In the genomic region with DNA sequence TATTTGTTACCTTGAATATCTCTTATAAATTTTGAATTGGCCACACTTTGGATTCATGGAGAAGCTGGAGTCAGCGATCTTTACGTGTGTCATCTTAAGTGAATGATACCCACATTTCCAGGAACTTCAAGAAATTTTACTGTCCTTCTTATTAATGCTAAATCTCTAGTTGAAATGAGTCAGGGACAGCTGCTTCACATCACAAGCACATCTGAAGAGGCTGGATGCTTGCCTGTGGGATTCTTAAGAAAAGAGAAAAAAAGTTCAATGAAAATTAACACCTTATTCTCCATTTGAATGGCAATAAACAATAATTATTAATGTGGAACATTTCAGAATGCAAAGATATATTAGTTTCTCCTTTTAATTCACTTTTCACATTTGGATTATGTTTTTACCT, we compare ENCODE assay signal across 25 mouse cellular contexts. TPM values are rescaled to one million over a fixed set of nuclear protein-coding genes. Genes with fewer than 3 reads are reported as not detected.
A peak's percentile ranks its signal among the peaks of the same experiment; 100 is the strongest.
DNase-seq lines count a peak whose midpoint lies in the region; ATAC-seq and TF ChIP-seq lines count a peak whose summit lies in the region.
"Had no signal": no experiment of that assay in that cellular context is flagged by ENCODE, and none has a peak within 500 bp of the region (broad histone marks: within the 10 kb centered on the region; RNA-seq: fewer than 3 reads in every experiment).

No protein-coding gene starts in this region.

- no peaks in the 10 kb centered on the region for H3K4me1 ChIP-seq in lung, postnatal 0 days (ENCODE audit: insufficient read depth, low read depth, low read length)
- no peaks in the 10 kb centered on the region for H3K4me1 ChIP-seq in liver, postnatal 0 days (ENCODE audit: insufficient read depth)
- H3K4me1 ChIP-seq: embryonic facial prominence, embryonic 13.5 days; embryonic facial prominence, embryonic 15.5 days; forebrain, embryonic 10.5 days; forebrain, embryonic 12.5 days had no signal

- peak; percentile 8 for DNase-seq in lung, postnatal 0 days (ENCODE audit: low spot score)
- no peak for DNase-seq in lung, postnatal 4 days
- DNase-seq in lung, postnatal 14 days: peak; percentile 43
- peak; percentile 59 for DNase-seq in lung, postnatal 36 days
- no peak for DNase-seq in liver, postnatal 0 days
- no peak for DNase-seq in left cerebral cortex, adult 18-20 months (ENCODE audit: low spot score in 2 of 2)
- DNase-seq: adrenal gland, adult 2 months; adrenal gland, postnatal 10 days; adrenal gland, postnatal 25 days; cerebellum, adult 11 months; cerebellum, adult 18-20 months; cerebellum, adult 8-10 months; cerebellum, adult 9-11 months; cerebellum, postnatal 14 days; cerebellum, postnatal 36 days; embryo, embryonic 11 days had no signal

- 59% methylated on average over 2 of the region's 2 CpGs for WGBS in lung, postnatal 0 days
- WGBS in liver, postnatal 0 days (ENCODE audit: insufficient replicate concordance): 78% methylated on average over 2 of the region's 2 CpGs

- H3K36me3 ChIP-seq in lung, postnatal 0 days (ENCODE audit: insufficient read depth, low read length): no peaks in the 10 kb centered on the region
- no peaks in the 10 kb centered on the region for H3K36me3 ChIP-seq in liver, postnatal 0 days (replicated peaks; ENCODE audit: insufficient read depth, low read length)
- H3K36me3 ChIP-seq: embryonic facial prominence, embryonic 13.5 days; embryonic facial prominence, embryonic 15.5 days; forebrain, embryonic 10.5 days; forebrain, embryonic 12.5 days had no signal

- ATAC-seq in lung, postnatal 0 days: no peak
- ATAC-seq in liver, postnatal 0 days: no peak
- ATAC-seq: forebrain, embryonic 14.5 days had no signal

- no peak for TF ChIP-seq CTCF in lung, postnatal 0 days (IDR thresholded peaks at IDR 0.05)
- no peak for TF ChIP-seq CTCF in liver, postnatal 0 days (IDR thresholded peaks at IDR 0.05; ENCODE audit: low read depth)

- no peaks in the 10 kb centered on the region for H3K9me3 ChIP-seq in lung, postnatal 0 days (ENCODE audit: low read length)
- no peaks in the 10 kb centered on the region for H3K9me3 ChIP-seq in liver, postnatal 0 days (ENCODE audit: low read length)
- H3K9me3 ChIP-seq: embryonic facial prominence, embryonic 13.5 days; embryonic facial prominence, embryonic 15.5 days; forebrain, embryonic 10.5 days; forebrain, embryonic 12.5 days had no signal

- H3K27ac ChIP-seq in lung, postnatal 0 days (ENCODE audit: low read length): no peak overlapping the region
- H3K27ac ChIP-seq in liver, postnatal 0 days (ENCODE audit: low read depth): no peak overlapping the region
- H3K27ac ChIP-seq: embryonic facial prominence, embryonic 13.5 days; embryonic facial prominence, embryonic 15.5 days; forebrain, embryonic 10.5 days; forebrain, embryonic 12.5 days had no signal

- H3K4me2 ChIP-seq in lung, postnatal 0 days (replicated peaks; ENCODE audit: low read depth, low read length): no peak overlapping the region
- no peak overlapping the region for H3K4me2 ChIP-seq in liver, postnatal 0 days (ENCODE audit: low read depth, low read length)
- H3K4me2 ChIP-seq: embryonic facial prominence, embryonic 13.5 days; embryonic facial prominence, embryonic 15.5 days; forebrain, embryonic 12.5 days had no signal

- no peaks in the 10 kb centered on the region for H3K27me3 ChIP-seq in lung, postnatal 0 days (replicated peaks; ENCODE audit: insufficient read depth, low read length)
- no peaks in the 10 kb centered on the region for H3K27me3 ChIP-seq in liver, postnatal 0 days (ENCODE audit: insufficient read depth, low read length)
- H3K27me3 ChIP-seq: embryonic facial prominence, embryonic 13.5 days; embryonic facial prominence, embryonic 15.5 days; forebrain, embryonic 12.5 days had no signal

- H3K9ac ChIP-seq in lung, postnatal 0 days (replicated peaks; ENCODE audit: low read depth): no peak overlapping the region
- no peak overlapping the region for H3K9ac ChIP-seq in liver, postnatal 0 days (replicated peaks)
- H3K9ac ChIP-seq: embryonic facial prominence, embryonic 13.5 days; embryonic facial prominence, embryonic 15.5 days; forebrain, embryonic 12.5 days had no signal

- TF ChIP-seq EP300 in lung, postnatal 0 days (IDR thresholded peaks at IDR 0.05): no peak
- TF ChIP-seq EP300 in liver, postnatal 0 days (IDR thresholded peaks at IDR 0.05; ENCODE audit: low read depth): no peak

- H3K4me3 ChIP-seq in lung, postnatal 0 days (ENCODE audit: low read depth, low read length): no peak overlapping the region
- no peak overlapping the region for H3K4me3 ChIP-seq in liver, postnatal 0 days (ENCODE audit: low read depth, low read length)
- H3K4me3 ChIP-seq: embryonic facial prominence, embryonic 13.5 days; embryonic facial prominence, embryonic 15.5 days; erythroblast, embryonic 14.5 days; forebrain, embryonic 10.5 days; forebrain, embryonic 12.5 days had no signal

RNA-seq across cellular contexts. Expression of a gene that starts 34.2 kb away (rescaled TPM):
- polyA plus RNA-seq in lung, postnatal 0 days (2015; fragmentation: Nextera tagmentation; extraction: Ambion mirVana): 0.11 and 0.21 TPM in 2 replicates
- not detected in 2 replicates for polyA plus RNA-seq in liver, postnatal 0 days (2015; fragmentation: Nextera tagmentation; extraction: Ambion mirVana)
- total RNA-seq in left cerebral cortex, adult 18-20 months (2021): 100 to 1,000 TPM in 1 of 2 experiments, 10 to 100 TPM in 1; 92.6 to 112 TPM
- total RNA-seq: common myeloid progenitor, adult 5-6 weeks; MEL had no signal
- polyA plus RNA-seq: C2C12 had no signal

Comparison
In these comparisons a context has a peak if more than half of its experiments do, and no peak if none do; other contexts are left out.
1. DNase-seq: peak in lung, postnatal 0 days (single experiment), lung, postnatal 14 days (single experiment) and lung, postnatal 36 days (single experiment); none in lung, postnatal 4 days (0 of 2), liver, postnatal 0 days (single experiment) and left cerebral cortex, adult 18-20 months (0 of 2).